Mouse (Mus musculus) ES-E14 (cell line): ENCODE results near the gene Ltk. TPM values are rescaled to one million over a fixed set of nuclear protein-coding genes. Genes with fewer than 3 reads are reported as not detected.

Experiments used
- DNase-seq: peaks from one replicate; pipeline ENCODE4 v3.0.0-alpha.2; 2013; ENCODE audit warnings: low read depth, low spot score
- H3K27ac ChIP-seq: 2 replicates; pipeline ENCODE4 v1.5.1; 2012; ENCODE audit warnings: low read depth, mild to moderate bottlenecking, low read length, moderate library complexity, mixed read lengths; ENCODE audit not compliant: poor library complexity, insufficient read depth, severe bottlenecking
- H3K36me3 ChIP-seq: 2 replicates; pipeline ENCODE4 v1.6.1; 2012; ENCODE audit warnings: mild to moderate bottlenecking, low read length, moderate library complexity, mixed read lengths; ENCODE audit not compliant: control insufficient read depth, poor library complexity, insufficient read depth, severe bottlenecking
- H3K4me1 ChIP-seq, 2 experiments: fragments of 150-350 bp in 1 of 2; sonication (generic) in 1 of 2; 2 replicates each; pipeline ENCODE4 v1.6.1; 2012; ENCODE audit warnings: low read length in 2 of 2, mild to moderate bottlenecking in 1 of 2, mixed read lengths in 1 of 2; ENCODE audit not compliant: control insufficient read depth in 2 of 2, insufficient read depth in 2 of 2, poor library complexity in 1 of 2
- H3K4me3 ChIP-seq, 2 experiments: fragments of 150-350 bp in 1 of 2; sonication (generic) in 1 of 2; 2 replicates each; pipeline ENCODE4 v1.5.1; 2012; ENCODE audit warnings: low read length in 2 of 2, low read depth in 1 of 2, mild to moderate bottlenecking in 1 of 2, mixed read lengths in 1 of 2; ENCODE audit not compliant: insufficient read depth in 1 of 2, poor library complexity in 1 of 2, severe bottlenecking in 1 of 2
- H3K9ac ChIP-seq: 2 replicates; pipeline ENCODE4 v1.6.1; 2012; ENCODE audit warnings: low read depth, mild to moderate bottlenecking, low read length, mixed read lengths; ENCODE audit not compliant: poor library complexity, insufficient read depth, severe bottlenecking
- H3K9me3 ChIP-seq: fragments of 150-350 bp; sonication (generic); 2 replicates; pipeline ENCODE4 v1.6.1; 2012; ENCODE audit warnings: low read depth, mild to moderate bottlenecking, low read length; ENCODE audit not compliant: control insufficient read depth, insufficient read depth
- CHD2 ChIP-seq: IDR thresholded peaks from 2 replicates; pipeline ENCODE4 v1.6.1; 2014; ENCODE audit warnings: mild to moderate bottlenecking, low read depth, low read length, inconsistent platforms
- HCFC1 ChIP-seq: IDR thresholded peaks from 2 replicates; pipeline ENCODE4 v1.6.1; 2012; ENCODE audit warnings: low read length, inconsistent platforms, borderline replicate concordance; ENCODE audit not compliant: insufficient read depth
- MAFK ChIP-seq: IDR thresholded peaks from 2 replicates; pipeline ENCODE4 v1.6.1; 2014; ENCODE audit warnings: mild to moderate bottlenecking, low read depth, low read length, inconsistent platforms; ENCODE audit not compliant: insufficient read depth
- ZC3H11A ChIP-seq: IDR thresholded peaks from 2 replicates; pipeline ENCODE4 v1.6.1; 2012; ENCODE audit warnings: low read depth, mild to moderate bottlenecking, inconsistent platforms, low read length, borderline replicate concordance
- ZNF384 ChIP-seq: IDR thresholded peaks from 2 replicates; pipeline ENCODE4 v1.6.1; 2012; ENCODE audit warnings: low read depth, low read length, inconsistent platforms
- in situ Hi-C, 2 experiments: fragments of 600-800 bp; cut with MboI; formaldehyde crosslinking; loops; one replicate each; pipeline ENCODE4 v1.15.1; 2025; ENCODE audit warnings: low sequenced_read_pairs in 2 of 2, inconsistent platforms in 1 of 2; ENCODE audit not compliant: unreplicated experiment in 2 of 2
- total RNA-seq: library from RNA; depleted of rRNA; stranded (reverse); fragments of 300-350 nt; gene quantifications from 2 replicates; pipeline ENCODE4 v1.2.3, GENCODE M21; 2012

The Ltk gene
- total RNA-seq, 1 experiment = 0.85 TPM

DNA sequence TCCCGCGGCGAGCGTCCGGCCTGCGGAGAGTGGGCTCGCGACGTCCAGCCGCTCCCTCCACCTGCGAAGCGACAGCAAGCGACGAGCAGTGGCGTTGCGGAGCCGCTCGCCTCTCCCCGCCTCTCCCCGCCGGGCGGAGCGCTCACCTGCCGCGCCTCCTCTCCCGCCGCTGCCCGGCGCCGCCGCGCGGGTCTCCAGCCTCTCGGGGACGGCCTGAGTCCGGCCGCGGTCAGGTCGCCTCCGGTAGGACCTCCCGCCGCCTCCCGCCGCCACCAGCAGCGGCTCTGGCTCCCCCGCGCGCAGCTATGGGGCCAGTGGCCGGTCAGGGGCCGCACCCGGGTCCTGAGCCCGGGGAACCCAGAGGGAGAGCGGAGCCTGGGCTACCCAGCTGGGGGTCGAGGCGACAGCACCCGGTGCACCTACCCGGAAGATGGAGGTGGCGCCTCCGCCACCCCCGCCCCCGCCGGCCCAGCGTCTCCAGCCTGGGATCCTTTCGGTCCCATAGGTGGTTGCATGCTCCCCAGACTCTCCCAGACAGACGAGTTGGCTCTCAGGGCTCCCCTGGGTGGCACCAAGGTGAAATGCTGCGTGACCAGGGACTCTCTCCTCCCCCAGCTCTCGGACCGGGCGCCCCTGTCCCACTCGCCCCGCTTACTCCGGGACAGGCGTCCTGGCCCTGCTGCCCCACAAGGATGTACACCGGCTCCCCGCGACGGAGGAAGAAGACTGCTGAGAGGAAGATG is 2.0 kb downstream of the Ltk start:
- Histone ChIP-seq H3K4me3 (peak overlapping the region; percentile 64 to 65), H3K36me3 (no peaks in the 10 kb centered on the region), H3K9me3 (no peaks in the 10 kb centered on the region), H3K9ac (peak overlapping the region; percentile 72), H3K27ac (no peak overlapping the region), H3K4me1 (peaks cover 0 to 7% of the 10 kb centered on the region in 2 experiments; a peak in 1 of 4 replicates)
- in situ Hi-C loops = no loop called here
- TF ChIP-seq MAFK (no peak), ZNF384 (no peak), ZC3H11A (no peak), HCFC1 (no peak), CHD2 (no peak)
- DNase-seq = no peak

DNA sequence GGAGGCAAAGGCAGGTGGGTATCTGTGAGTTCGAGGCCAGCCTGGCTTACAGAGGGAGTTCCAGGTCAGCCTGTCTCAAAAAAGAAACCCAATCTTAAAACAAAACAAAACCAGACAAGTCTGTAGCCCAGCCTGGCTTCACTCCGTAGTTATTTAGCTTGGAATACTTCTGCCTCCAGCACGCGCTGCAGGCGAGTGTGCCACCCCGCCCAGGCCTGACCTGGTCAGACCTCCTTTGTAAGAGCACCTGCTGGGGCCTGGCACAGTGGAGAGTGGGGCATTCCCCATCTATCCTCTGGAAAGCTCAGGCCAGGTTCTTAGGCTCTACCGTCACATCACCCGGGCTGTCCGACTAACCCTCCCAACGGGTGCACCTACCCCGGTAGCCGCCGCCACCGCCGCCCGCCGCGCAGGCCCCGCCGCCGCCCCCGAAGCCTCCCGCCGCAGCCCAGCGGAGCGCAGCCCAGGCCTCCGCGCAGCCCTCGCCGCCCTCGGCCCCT is 2.6 kb downstream of the Ltk start:
- Histone ChIP-seq H3K9ac (peak overlapping the region; percentile 72), H3K27ac (no peak overlapping the region), H3K9me3 (no peaks in the 10 kb centered on the region), H3K36me3 (no peaks in the 10 kb centered on the region), H3K4me3 (peak overlapping the region; percentile 64 to 65), H3K4me1 (peaks cover 0 to 7% of the 10 kb centered on the region in 2 experiments; a peak in 1 of 4 replicates)
- DNase-seq = no peak
- in situ Hi-C loops = no loop called here
- TF ChIP-seq ZNF384 = no peak
- no peak for TF ChIP-seq MAFK
- no peak for TF ChIP-seq CHD2
- no peak for TF ChIP-seq HCFC1
- no peak for TF ChIP-seq ZC3H11A

DNA sequence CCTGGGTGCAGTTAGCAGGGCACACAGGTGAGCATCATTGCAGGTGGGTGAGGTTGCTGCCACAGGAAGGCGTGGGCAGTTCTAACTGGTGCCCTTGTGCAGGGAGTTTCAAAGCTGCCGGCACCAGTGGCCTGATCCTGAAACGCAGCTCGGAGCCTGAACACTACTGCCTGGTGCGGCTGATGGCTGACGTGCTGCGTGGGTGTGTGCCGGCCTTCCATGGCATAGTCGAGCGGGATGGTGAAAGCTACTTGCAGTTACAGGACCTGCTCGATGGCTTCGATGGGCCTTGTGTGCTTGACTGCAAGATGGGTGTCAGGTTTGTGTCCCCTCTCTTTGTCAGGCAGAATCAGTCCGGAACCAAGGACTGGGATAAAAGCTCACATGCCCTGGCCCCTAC is 11.0 kb downstream of the Ltk start:
- peaks cover under 1 to 3% of the 10 kb centered on the region in 2 experiments; a peak in 3 of 4 replicates for H3K4me1 ChIP-seq
- no peak overlapping the region for H3K4me3 ChIP-seq
- no peak overlapping the region for H3K27ac ChIP-seq
- in situ Hi-C loops = no loop called here
- no peaks in the 10 kb centered on the region for H3K9me3 ChIP-seq
- H3K9ac ChIP-seq = no peak overlapping the region
- peaks cover 5% of the 10 kb centered on the region; the same call in 1 of the 2 replicates for H3K36me3 ChIP-seq
- DNase-seq = no peak
- TF ChIP-seq ZC3H11A (no peak), CHD2 (no peak), MAFK (no peak), HCFC1 (no peak), ZNF384 (no peak)

DNA sequence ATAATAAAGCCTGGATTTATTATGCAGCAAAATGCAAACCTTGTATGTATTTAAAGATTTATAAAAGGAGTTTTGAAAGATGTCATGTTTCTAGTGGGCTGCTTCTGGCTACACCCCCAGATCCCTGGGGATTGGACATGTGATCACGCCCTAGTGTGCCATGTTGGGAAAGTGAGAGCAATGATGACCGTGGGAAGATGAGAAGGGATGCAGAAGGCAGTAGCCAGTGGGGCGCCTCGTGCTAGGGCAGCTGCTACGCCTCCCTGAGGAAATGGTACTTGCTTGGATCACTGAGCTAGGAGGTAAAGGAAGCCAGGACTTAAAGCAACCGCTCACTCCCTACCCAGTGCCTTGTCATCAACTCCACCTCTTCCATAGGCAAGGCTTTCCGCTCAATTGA is 12.7 kb downstream of the Ltk start:
- H3K9ac ChIP-seq = no peak overlapping the region
- DNase-seq = no peak
- in situ Hi-C loops = no loop called here
- no peak overlapping the region for H3K27ac ChIP-seq
- peaks cover 5% of the 10 kb centered on the region; the same call in 1 of the 2 replicates for H3K36me3 ChIP-seq
- TF ChIP-seq ZC3H11A = no peak
- no peak for TF ChIP-seq HCFC1
- no peak for TF ChIP-seq MAFK
- TF ChIP-seq ZNF384 = no peak
- no peak for TF ChIP-seq CHD2
- no peaks in the 10 kb centered on the region for H3K9me3 ChIP-seq
- peaks cover 3 to 12% of the 10 kb centered on the region in 2 experiments; a peak in 3 of 4 replicates for H3K4me1 ChIP-seq
- H3K4me3 ChIP-seq = no peak overlapping the region
